Mouse (Mus musculus) olfactory bulb, adult 2 months (tissue): ENCODE measurements around the gene 2310057M21Rik.

ENCODE experiments used
- CTCF ChIP-seq: fragments of 200-500 bp; IDR thresholded peaks from 2 replicates; pipeline ENCODE4 v1.5.1; 2012; ENCODE audit warnings: low read depth, mild to moderate bottlenecking, low read length, moderate library complexity; ENCODE audit not compliant: insufficient read depth
- POLR2A ChIP-seq: fragments of 200-500 bp; IDR thresholded peaks from 2 replicates; pipeline ENCODE4 v1.6.1; 2012; ENCODE audit warnings: mild to moderate bottlenecking, low read depth, low read length, moderate library complexity; ENCODE audit not compliant: insufficient read depth

GRCm38 (mm10) chr7:131362615-131363300 is at the start of gene 2310057M21Rik:
- TF ChIP-seq CTCF, result no peak
- TF ChIP-seq POLR2A, result peak; percentile 84
